12 mouse cellular contexts compared by ENCODE assay signal in genomic region chr2:135536303-135536871, GRCm38 (mm10).
DNase-seq lines count a peak whose midpoint lies in the region; ATAC-seq lines count a peak whose summit lies in the region.
"Had no signal": no experiment of that assay in that cellular context is flagged by ENCODE, and none has a peak within 500 bp of the region (broad histone marks: within the 10 kb centered on the region; RNA-seq: fewer than 3 reads in every experiment).

No protein-coding gene starts in this region.

- H3K4me1 ChIP-seq in midbrain, embryonic 14.5 days (ENCODE audit: control insufficient read depth, insufficient read depth, low read length): no peaks in the 10 kb centered on the region
- peaks cover 24% of the 10 kb centered on the region for H3K4me1 ChIP-seq in midbrain, embryonic 10.5 days
- H3K4me1 ChIP-seq: limb, embryonic 13.5 days had no signal

- peak; percentile 7 for DNase-seq in adrenal gland, postnatal 14 days
- no peak for DNase-seq in adrenal gland, postnatal 25 days
- DNase-seq in midbrain, embryonic 14.5 days: peak; percentile 21
- no peak for DNase-seq in midbrain, embryonic 10.5 days (ENCODE audit: low spot score)
- DNase-seq in kidney, postnatal 14 days: peak; percentile 15
- DNase-seq in yolk sac, embryonic 10.5 days (ENCODE audit: low spot score): peak; percentile 26
- no peak for DNase-seq in layer of hippocampus, postnatal 36 days
- no peak for DNase-seq in cerebellum, postnatal 25 days
- DNase-seq: cerebellum, adult 18-20 months; right cerebral cortex, postnatal 25 days had no signal

- H3K9ac ChIP-seq in midbrain, embryonic 14.5 days (replicated peaks; ENCODE audit: low read length): no peak overlapping the region
- H3K9ac ChIP-seq: limb, embryonic 13.5 days had no signal

- WGBS in midbrain, embryonic 14.5 days: 45% methylated on average over 11 of the region's 11 CpGs
- 75% methylated on average over 11 of the region's 11 CpGs for WGBS in midbrain, embryonic 10.5 days

- no peak overlapping the region for H3K4me3 ChIP-seq in midbrain, embryonic 14.5 days (replicated peaks; ENCODE audit: low read depth, low read length)
- H3K4me3 ChIP-seq in midbrain, embryonic 10.5 days: no peak overlapping the region
- H3K4me3 ChIP-seq: limb, embryonic 13.5 days had no signal

- no peaks in the 10 kb centered on the region for H3K9me3 ChIP-seq in midbrain, embryonic 14.5 days (ENCODE audit: control insufficient read depth, low read length)
- peaks cover 10% of the 10 kb centered on the region; the same call in 1 of the 2 replicates for H3K9me3 ChIP-seq in midbrain, embryonic 10.5 days (replicated peaks)
- H3K9me3 ChIP-seq: limb, embryonic 13.5 days had no signal

- H3K4me2 ChIP-seq in midbrain, embryonic 14.5 days (ENCODE audit: low read length): 0 out of 2 replicates have a peak overlapping the region, but pooled peaks have one; percentile 4
- H3K4me2 ChIP-seq: limb, embryonic 13.5 days had no signal

- H3K27me3 ChIP-seq in midbrain, embryonic 14.5 days (ENCODE audit: control insufficient read depth, insufficient read depth, low read length): no peaks in the 10 kb centered on the region
- H3K27me3 ChIP-seq in midbrain, embryonic 10.5 days (ENCODE audit: low read depth, poor library complexity, severe bottlenecking): no peaks in the 10 kb centered on the region
- H3K27me3 ChIP-seq: limb, embryonic 13.5 days had no signal

- ATAC-seq in midbrain, embryonic 14.5 days (ENCODE audit: low FRiP score, low TSS enrichment): no peak
- ATAC-seq: inflammation-experienced regulatory T-cells, adult 6 months had no signal

- H3K27ac ChIP-seq in midbrain, embryonic 14.5 days (replicated peaks; ENCODE audit: low read depth, low read length): no peak overlapping the region
- H3K27ac ChIP-seq in midbrain, embryonic 10.5 days (replicated peaks): no peak overlapping the region; the same call in 1 of the 2 replicates
- H3K27ac ChIP-seq: limb, embryonic 13.5 days had no signal

- H3K36me3 ChIP-seq in midbrain, embryonic 14.5 days (ENCODE audit: control insufficient read depth, insufficient read depth, low read length): no peaks in the 10 kb centered on the region
- H3K36me3 ChIP-seq in midbrain, embryonic 10.5 days: no peaks in the 10 kb centered on the region
- H3K36me3 ChIP-seq: limb, embryonic 13.5 days had no signal

Comparison
In these comparisons a context has a peak if more than half of its experiments do, and no peak if none do; other contexts are left out.
1. DNase-seq: peak in adrenal gland, postnatal 14 days (single experiment), midbrain, embryonic 14.5 days (single experiment), kidney, postnatal 14 days (single experiment) and yolk sac, embryonic 10.5 days (single experiment); none in adrenal gland, postnatal 25 days (single experiment), midbrain, embryonic 10.5 days (single experiment), layer of hippocampus, postnatal 36 days (0 of 2) and cerebellum, postnatal 25 days (0 of 2).